In the genomic region with DNA sequence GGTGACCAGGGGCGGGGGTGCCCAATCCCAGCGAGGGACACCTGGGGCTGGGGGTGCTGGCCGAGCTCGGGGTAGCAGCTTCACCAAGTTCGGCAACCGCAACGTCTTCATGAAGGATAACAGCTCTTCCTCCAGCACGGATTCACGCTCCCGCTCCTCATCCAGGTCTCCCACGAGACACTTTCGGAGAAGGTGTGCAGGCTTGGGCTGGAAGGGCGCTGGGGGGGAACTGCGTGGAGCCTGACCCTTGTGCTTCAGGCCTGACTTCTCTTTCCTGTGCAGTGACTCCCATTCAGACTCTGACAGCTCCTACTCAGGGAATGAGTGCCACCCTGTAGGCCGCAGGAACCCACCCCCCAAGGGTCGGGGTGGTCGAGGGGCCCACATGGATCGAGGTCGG, we compare ENCODE assay signal across 15 mouse cellular contexts.
"Had no signal": no experiment of that assay in that cellular context is flagged by ENCODE, and none has a peak within 500 bp of the region (broad histone marks: within the 10 kb centered on the region; RNA-seq: fewer than 3 reads in every experiment).

No protein-coding gene starts in this region.

- H3K27ac ChIP-seq: kidney, embryonic 15.5 days; limb, embryonic 15.5 days; liver, embryonic 13.5 days; midbrain, embryonic 10.5 days; neural tube, embryonic 15.5 days had no signal

- DNase-seq: kidney, postnatal 14 days; layer of hippocampus, postnatal 36 days; liver, embryonic 13.5 days; lung, adult 18-20 months; midbrain, embryonic 14.5 days; right cerebral cortex, adult 18-20 months; right cerebral cortex, postnatal 25 days; thymus, adult 18-20 months; thymus, postnatal 14 days had no signal

- H3K4me3 ChIP-seq: kidney, embryonic 15.5 days; limb, embryonic 15.5 days; liver, embryonic 13.5 days; midbrain, embryonic 10.5 days; myocyte; neural tube, embryonic 15.5 days had no signal

- H3K9me3 ChIP-seq: kidney, embryonic 15.5 days; limb, embryonic 15.5 days; liver, embryonic 13.5 days; midbrain, embryonic 10.5 days; neural tube, embryonic 15.5 days had no signal

- H3K27me3 ChIP-seq: kidney, embryonic 15.5 days; limb, embryonic 15.5 days; liver, embryonic 13.5 days; neural tube, embryonic 15.5 days had no signal

- H3K9ac ChIP-seq: kidney, embryonic 15.5 days; limb, embryonic 15.5 days; liver, embryonic 13.5 days; neural tube, embryonic 15.5 days had no signal

- ATAC-seq: lung, postnatal 0 days had no signal

- H3K4me2 ChIP-seq: kidney, embryonic 15.5 days; limb, embryonic 15.5 days; liver, embryonic 13.5 days; neural tube, embryonic 15.5 days had no signal
